Mouse (Mus musculus) liver, adult (tissue): ENCODE data around the gene Akt1s1.

Experiments
- GATA4 ChIP-seq: IDR thresholded peaks from 2 replicates; pipeline ENCODE4 v1.6.1; 2014; ENCODE audit warnings: mild to moderate bottlenecking, low read length; ENCODE audit not compliant: insufficient replicate concordance

Akt1s1 gene

GRCm38 (mm10) chr7:44856265-44856916 is 7.6 kb downstream of the Akt1s1 start:
- no peak for TF ChIP-seq GATA4

DNA sequence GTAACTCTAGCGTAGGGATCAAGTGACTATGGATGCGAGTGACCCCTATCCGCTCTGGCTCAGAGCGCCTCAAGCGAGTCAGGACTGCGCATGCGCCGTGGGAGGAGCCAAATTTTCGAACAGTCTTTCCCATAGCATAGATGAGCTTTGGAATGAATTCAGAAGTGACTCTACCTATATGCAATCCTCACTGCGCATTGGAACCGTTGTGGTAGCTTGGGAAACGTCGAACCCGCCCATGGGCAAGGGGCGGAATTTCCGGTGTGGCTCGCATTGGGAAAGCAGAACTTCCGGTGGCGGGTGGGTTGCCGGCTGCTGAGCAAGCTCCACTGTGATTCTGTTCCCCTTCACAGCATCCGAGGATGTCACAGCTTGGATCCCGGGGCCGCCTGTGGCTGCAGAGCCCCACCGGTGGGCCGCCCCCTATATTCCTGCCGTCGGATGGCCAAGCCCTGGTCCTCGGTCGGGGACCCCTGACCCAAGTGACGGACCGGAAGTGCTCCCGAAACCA is 8.3 kb downstream of the Akt1s1 start, which contains the start of gene Pnkp:
Gene Pnkp (plus strand): TSS at position 98 of the 511 bp plus-strand sequence.
- no peak for TF ChIP-seq GATA4

DNA sequence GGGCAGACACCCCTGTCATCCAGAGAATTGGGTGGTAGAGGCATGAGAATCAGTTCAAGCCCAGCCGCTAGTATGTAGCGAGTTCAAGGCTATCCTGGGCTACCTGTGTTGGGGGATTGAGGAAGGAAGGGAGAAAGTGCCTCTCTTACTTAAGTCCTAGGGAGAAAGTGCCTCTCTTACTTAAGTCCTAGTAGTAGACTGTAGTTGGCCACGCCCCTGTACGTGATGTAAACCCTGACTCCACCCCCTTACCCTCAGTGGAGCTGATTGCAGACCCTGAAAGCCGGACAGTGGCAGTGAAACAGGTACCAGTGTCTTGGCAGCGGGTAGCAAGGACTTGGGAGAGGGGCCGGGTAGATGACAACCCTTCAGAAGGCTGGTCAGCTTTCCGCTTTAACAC is 9.1 kb downstream of the Akt1s1 start:
- no peak for TF ChIP-seq GATA4

- no peak for TF ChIP-seq GATA4
Observed at GRCm38 (mm10) chr7:44859896-44860295, 11.1 kb downstream of the Akt1s1 start.

DNA sequence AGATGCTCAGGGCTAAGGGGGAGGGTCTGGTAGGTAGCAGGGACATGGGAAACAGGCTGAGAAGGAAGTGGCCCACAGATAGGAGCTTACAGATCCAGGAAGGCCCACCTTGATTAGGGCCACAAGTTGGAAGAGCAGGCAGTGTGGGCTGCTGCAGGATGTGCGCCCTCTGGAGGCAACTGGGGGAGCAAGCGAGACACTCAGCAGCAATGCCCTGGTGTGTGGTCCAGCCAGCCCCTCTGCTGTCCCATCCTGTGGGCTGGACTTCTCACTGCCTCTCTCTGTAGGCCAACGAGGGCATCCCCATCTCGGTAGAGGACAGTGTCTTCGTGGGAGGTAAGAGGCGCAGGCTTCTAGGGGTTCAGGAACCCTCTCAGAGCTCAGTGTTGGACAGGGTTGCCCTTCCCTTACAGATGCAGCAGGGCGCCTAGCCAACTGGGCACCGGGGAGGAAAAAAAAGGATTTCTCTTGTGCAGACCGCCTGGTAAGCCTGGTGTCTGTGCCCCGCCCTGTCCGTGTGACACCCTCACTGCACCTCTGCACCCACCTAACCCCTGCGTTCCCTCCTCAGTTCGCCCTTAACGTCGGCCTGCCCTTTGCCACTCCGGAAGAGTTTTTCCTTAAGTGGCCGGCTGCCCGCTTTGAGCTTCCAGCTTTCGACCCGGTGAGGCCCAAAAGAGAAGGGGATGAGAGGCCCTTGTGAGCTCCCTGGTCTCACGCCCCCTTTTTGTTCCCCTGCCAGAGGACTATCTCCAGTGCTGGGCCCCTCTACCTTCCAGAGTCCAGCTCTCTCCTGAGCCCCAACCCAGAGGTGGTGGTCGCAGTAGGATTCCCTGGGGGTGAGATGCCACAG is 12.0 kb downstream of the Akt1s1 start:
- no peak for TF ChIP-seq GATA4

- no peak for TF ChIP-seq GATA4
Observed at GRCm38 (mm10) chr7:44861429-44861816, 12.6 kb downstream of the Akt1s1 start.

GRCm38 (mm10) chr7:44862434-44862833 is 13.6 kb downstream of the Akt1s1 start:
- TF ChIP-seq GATA4 = no peak

GRCm38 (mm10) chr7:44863210-44863609 is 14.4 kb downstream of the Akt1s1 start:
- TF ChIP-seq GATA4 = no peak

- no peak for TF ChIP-seq GATA4
Observed at GRCm38 (mm10) chr7:44863982-44864494, 15.2 kb downstream of the Akt1s1 start.

GRCm38 (mm10) chr7:44864595-44865542 is 16.1 kb downstream of the Akt1s1 start:
- TF ChIP-seq GATA4 = no peak

DNA sequence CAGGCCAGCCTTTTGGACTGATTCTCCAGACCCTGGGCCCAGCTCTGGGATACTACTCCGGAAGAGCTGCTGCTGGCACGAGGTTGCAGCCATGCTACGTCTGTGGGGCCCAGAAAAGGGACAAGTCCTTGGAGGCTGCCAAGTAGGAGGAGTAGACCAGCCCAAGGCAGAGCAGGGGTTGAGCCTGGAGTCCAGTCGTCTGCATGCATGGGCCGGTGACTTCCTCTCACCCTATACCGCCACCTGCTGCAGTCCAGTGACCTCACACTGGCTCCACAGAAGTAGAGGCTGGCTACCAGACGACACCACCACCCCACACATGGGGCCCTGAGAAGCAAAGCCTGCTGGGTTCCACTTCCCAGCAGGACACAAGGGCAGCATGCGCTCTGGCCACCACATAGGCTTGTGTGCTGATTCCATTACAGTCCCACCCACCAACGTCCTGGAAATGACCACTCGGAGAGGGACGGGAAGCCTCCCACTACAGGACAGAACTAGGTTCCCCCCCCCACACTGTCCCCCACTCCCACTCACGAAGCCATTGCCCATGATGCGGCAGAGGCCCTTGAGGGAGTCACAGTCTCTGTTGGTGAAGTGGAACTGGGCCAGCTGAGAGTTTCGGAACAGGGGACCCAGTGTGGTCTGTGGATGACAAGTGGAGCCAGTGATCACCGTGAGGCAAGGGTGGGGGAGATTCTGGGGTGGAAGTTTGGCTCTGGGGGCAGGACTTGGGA is 17.7 kb downstream of the Akt1s1 start:
- TF ChIP-seq GATA4 = no peak

DNA sequence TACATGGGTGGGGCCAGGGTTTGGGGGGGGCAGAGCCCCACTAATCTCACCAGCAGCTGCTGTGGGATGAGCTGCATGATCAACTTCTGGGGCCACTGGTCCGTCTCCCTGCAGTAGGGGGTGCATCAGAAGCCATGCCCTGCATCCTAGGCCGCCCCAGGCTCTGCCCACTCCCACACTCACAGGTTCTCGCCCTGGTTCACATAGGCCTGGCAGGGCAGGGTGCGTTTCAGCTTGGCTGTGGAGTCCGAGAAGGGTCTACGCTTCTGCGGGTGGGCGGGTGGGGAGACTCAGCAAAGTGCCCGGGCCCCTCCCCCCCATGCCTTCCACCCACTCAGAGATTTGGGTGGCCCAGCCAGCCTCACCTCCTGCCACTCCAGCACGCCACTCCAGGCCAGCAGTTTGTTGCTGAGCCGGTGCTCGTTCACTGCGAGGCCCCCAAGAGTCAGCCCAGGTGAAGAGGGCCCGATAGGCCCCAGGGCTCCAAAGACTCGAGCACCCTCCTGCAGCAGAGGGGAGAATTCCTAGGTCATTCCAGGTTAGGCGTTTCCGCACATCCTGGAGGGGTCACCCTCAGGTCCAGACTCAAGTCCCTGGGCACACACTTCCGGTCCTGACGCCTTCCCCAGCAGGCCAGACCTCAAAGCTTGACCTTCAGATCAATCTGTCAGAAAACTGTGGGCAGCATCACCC is 18.4 kb downstream of the Akt1s1 start:
- TF ChIP-seq GATA4 = no peak

DNA sequence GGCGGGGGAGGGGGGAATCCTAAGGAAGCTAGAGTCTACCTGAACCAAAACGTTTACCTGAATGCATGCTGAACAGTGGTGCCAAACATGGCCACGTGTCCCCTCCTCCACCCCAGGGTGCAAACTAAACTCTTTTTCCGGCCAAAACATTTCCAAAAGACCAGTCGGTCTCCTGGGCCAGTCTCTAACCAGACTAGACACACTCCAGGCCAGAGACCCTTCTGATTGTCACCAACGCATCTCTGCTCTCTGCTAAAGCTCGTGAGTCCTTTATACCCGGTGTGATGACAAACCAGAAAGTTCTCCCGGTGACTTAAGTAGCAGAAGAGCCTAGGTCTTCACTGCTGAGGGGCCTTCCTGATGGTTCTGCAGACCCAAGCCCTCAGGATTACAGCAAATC is 19.0 kb downstream of the Akt1s1 start:
- no peak for TF ChIP-seq GATA4

GRCm38 (mm10) chr7:44868465-44868864 is 19.7 kb downstream of the Akt1s1 start:
- no peak for TF ChIP-seq GATA4
